Mouse (Mus musculus): ENCODE data around the gene Atp13a1.
A peak's percentile ranks its signal among the peaks of the same experiment; 100 is the strongest.

Atp13a1 gene

DNA sequence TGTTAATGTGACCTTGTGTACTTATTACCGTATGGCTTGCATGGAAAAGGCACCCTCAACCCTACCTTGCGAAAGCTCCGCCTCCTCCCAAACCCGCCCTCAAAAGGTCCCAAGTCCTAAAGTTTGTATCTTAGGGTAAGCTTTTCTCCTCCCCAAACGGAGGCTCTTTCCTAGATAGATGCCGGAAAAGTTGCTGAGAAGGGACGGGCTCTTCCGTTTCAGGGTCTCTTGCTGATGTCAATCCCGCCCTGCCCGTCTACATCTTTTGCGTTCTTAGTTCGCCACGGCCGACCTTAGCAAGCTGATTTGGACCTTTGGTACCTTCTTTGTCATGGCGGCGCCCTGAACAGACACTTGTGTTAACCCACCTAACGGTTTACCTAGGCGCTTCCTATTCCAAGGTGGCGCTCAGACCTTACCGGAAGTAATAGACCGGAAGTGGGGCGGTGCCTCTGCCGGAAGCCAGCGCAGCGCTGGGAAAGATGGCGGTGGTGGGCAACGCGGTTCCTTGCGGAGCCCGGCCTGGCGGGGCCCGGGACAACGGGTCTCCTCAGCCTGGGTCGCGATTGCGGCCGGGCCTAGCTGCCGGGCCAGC is at the start of gene Atp13a1, which contains the start of gene Zfp866:
Atp13a1 (plus strand) TSS at position 391 of the 595 bp plus-strand sequence.
Zfp866 (minus strand) TSS at position 406 of the 595 bp plus-strand sequence.
- peak; percentile 96 for DNase-seq (ENCODE audit: low read depth)

DNA sequence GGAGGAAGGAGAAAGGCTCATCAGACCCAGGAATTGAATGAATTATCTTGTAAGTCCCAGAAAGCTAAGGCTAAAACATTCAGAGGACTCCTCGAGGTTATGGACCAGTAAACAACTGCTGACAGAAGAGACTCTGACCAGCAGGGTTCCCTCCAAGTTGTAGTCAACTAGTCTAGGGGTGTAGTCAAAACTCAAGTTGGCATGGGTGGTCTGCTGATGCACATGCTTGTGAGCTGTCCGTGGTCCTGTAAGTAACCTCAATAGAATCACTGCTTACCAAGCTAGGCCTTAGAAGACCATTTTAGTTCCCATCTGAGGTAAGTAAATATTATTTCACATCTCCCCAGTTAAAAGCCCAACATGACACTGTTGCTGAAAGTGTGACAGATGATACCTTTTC is 49.7 kb upstream of the Atp13a1 start:
- no peak for DNase-seq (ENCODE audit: low read depth)

DNA sequence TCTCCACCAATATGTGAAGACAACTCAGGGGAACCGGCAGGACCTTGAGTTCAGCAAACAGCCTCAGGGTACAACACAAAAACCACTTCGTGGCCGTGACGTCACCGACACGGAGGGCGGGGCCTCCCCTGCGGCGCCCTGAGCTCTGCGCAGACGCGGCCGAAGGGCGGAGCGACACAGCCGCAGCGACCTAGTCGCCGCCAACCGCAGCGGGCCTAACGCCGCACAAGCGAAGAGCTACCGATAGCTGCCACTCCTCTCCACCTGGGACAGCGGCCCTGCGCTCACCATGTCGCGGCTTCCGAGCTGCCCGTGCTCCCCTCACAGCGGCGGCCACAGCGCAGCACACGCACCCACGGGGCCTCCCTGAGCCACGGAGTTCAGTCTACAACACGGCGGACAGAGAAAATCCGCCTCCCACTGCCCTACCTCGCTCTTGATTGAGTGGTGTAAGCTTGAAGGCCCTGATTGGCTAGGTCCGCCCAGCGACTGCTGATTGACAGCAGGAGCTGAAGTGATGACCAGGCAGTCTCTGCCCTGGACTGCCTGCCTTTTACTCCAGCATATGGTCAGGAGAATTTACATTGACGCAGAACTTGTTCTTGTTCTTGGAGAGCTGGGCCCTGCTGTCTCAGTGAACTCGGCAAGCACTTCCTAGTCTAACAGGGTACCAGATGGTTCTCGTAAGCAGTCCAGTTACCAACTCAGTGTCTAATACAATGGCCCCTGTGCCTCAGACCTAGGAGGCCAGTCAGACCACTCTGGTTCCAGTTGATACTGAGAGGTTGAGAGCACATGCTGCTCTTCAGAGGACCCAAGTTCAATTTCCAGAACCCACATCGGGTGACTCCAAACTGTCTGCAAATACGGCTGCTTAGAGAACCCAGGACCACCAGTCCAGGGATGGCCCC is 41.2 kb upstream of the Atp13a1 start, which contains the start of gene Zfp963:
Zfp963 (minus strand) TSS at position 427 of the 911 bp plus-strand sequence.
- DNase-seq (ENCODE audit: low read depth), result peak; percentile 97

DNA sequence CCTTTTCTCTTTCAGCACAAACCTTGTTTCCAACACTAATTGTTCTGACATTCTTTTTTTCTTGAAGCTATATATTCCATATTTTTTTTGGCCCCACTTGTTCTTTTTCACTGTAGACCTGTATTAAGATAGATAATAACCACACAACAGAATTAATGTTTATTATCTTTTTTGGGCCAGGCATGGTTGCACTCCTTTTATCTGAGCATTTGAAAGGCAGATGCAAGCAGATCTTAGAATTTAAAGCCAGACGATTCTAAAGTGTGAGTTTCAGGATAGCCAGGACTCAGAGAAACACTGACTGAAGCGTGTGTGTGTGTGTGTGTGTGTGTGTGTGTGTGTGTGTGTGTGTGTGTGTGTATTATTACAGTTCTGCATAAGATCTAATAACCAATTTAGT is 38.5 kb upstream of the Atp13a1 start:
- DNase-seq (ENCODE audit: low read depth), result no peak

DNA sequence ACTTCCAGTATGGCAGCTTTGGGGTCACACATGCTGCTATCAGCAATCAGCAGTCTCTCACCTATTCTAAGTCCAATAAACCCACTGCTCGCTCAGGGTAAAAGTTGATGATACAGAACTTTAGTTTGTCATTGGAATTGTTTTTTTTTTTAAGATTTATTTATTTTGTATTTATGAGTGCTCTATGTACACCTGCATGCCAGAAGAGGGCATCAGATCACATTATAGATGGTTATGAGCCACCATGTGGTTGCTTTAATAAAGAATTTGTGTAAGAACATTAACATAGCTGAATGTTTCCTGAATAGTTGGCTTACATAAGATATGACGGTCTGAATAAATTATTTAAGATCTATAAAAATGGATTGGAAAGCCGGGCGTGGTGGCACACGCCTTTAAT is 32.6 kb upstream of the Atp13a1 start:
- DNase-seq (ENCODE audit: low read depth), result no peak

DNA sequence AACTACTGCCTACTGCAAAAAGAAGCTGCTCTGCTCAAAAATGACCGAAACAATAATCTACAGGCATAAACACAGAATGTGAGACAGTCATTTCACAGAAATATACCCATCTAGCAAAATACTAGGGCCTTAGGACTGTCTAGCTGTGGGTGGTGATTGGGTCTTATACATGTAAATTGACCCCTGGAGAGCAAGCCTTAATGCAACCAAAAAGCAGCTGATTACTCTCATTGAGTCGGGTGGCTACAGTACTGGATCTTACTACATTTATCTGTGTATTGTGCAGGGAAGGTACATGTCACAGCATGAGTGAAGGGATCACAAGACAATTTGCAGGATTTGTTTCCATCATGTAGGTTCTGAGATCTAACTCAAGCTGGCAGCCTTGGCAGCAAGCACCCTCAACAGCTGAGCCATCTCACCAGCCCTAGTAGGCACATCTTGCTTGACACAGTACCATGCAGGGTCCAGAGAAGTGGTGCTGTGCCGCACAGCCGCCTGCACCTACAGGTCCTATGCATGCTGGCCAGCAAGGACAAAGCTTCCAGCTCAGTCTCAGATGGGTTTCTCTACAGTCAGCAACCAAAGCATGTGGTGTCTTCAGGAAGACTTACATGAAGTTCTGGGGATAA is 29.0 kb upstream of the Atp13a1 start:
- DNase-seq (ENCODE audit: low read depth), result no peak

DNA sequence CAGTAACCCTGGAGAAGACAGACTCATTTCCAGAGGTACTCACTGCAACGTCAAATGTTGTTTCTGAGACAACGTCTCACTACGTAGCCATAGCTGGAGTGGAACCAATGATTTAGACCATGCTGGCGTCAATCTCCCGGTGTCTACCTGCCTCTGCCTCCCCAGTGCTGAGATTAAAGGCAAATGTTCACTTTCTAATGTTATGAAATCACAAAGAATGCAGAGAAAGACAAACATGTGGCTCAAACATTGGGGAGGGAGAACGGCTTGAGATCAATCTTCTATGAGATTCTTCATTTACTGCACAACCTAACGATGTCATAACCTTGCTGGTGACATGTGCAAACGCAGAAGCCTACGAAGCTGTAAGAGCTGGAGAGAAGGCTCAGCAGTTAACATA is 19.7 kb upstream of the Atp13a1 start:
- no peak for DNase-seq (ENCODE audit: low read depth)

DNA sequence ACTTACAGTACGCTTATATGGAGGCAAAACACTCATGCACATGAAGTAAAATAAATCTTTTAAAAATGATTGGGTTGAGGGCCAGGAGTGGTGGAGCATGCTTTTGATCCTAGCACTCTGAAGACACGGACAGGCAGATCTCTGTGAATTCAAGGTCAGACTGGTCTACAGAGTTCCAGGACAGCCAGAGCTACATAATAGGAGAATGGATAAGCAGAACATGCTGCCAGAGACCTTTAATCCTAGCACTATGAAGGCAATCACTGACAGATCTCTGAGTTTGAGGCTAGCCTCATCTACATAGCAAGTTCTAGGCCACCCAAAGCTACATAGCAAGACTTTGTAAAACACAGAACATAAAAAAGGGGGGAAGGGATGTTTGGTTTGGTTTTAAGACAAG is 18.9 kb upstream of the Atp13a1 start:
- no peak for DNase-seq (ENCODE audit: low read depth)

DNA sequence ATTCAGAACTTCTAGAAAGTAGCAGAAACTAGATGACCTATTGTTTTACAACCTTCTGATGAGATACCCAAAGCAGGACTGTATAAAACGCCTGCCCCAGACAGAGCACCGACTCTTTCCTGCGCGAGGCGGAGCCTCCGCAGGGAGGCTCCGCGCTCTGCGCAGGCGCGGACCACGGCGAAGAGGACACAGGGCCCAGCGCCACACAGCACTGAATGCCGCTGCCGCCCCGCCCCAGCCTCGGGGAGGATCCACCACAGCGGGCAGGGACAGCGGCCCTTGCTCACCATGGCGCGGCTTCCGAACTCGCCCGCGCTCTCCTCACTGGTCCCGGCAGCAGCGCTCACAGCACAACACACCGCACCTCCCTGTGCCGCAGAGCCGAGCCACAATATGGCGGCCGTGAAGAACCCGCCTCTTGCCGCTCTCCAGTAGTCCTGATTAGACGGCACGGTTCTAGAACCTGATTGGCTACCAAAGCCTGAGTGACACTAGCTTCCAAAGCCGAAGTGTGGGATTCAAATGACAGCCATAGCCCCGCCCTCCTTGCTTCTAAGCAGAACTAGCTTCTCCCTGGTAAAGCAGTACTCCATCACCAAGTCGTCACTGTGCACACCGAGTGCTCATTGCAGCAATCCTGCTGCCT is 16.3 kb upstream of the Atp13a1 start, which contains the start of gene Gm20422:
Gm20422 (minus strand) TSS at position 384 of the 646 bp plus-strand sequence.
- peak; percentile 97 for DNase-seq (ENCODE audit: low read depth)

DNA sequence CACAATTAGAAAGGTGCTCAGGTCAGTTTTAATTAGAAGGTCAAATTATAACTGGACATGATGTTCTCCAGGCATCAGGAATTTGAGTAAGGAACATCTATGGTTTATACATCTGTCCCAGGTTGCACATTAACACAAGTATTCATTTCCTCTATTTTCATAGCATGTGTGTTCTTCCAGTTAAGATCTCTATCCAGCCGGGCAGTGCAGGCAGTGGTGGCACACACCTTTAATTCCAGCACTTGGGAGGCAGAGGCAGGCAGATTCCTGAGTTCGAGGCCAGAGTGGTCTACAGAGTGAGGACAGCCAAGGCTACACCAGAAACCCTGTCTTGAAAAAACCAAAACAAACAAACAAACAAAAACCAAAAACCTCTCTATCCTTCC is 15.8 kb upstream of the Atp13a1 start:
- no peak for DNase-seq (ENCODE audit: low read depth)

DNA sequence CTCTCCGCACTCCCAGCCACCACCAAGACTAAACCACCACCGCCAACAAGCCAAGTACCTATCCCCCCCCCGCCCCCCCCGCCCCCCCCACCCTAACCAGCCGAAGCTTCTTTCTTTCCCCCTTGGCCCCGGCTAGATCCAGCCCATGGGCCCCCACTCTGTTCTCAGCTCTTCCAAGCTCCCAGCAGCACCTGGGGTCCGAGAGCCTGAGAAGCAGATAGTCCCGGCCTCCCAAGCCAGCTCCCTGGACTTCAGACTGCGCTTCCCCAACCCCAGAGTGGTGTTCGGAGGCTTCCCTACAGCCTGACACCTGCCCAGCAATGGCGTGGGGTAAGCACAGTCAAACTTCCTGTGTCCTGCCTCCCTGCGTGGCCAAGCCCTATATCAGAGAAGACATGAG is 13.9 kb upstream of the Atp13a1 start:
- no peak for DNase-seq (ENCODE audit: low read depth)

DNA sequence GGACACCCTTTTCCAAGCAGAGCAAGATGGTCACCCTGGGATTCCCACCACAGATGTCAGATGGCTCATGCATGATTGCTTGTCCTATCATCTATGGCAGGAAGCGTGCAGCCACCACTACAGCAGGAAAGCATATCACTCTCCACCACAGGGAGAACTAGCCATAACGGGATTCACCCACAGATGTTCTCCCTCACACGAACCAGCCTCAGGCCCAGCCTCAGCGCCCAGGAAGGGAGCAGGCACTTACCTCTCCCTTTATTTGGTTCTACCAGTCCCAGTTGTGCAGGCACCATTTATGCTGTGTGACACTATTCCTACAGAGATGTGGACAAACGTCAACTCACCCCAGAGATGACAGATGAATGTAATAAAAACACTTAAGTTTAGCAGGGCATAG is 1.9 kb upstream of the Atp13a1 start:
- DNase-seq (ENCODE audit: low read depth), result no peak

DNA sequence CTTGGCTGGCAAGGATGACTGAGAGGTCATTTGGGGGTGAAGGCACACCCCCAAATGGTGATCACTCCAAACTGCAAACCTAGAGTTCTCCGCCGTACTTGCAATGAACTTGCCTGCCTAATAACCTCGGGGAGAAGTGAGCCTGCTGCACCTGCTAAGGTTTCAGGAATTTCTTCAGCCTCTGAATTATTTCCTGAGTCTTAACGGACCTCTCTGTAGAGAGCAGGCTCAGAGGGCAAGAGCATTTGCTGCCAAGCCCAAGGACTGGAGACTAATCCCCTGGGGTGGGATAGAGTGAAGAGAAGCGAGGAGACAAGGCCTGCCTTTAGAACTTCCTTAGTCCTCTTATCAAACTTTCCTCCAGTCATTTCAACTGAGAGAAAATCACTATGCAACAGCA is 1.2 kb upstream of the Atp13a1 start:
- DNase-seq (ENCODE audit: low read depth), result no peak

DNA sequence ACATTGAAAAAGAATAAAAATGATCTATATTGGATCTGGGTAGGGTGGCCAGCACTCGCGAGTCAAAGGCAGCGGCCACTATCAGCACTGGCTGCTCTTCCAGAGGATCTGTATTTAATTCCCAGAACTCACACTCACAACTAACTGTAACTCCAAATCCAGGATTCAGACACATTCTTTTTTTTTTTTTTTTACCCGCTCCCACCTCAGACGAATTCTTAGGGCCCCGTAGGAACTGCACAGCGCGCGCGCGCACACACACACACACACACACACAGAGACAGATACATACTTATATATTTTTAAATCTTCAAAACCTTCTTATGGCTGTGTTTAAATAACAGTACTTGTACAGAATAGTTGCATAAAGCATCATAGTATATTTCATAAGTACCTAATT is 599 bp upstream of the Atp13a1 start:
- no peak for DNase-seq (ENCODE audit: low read depth)

DNA sequence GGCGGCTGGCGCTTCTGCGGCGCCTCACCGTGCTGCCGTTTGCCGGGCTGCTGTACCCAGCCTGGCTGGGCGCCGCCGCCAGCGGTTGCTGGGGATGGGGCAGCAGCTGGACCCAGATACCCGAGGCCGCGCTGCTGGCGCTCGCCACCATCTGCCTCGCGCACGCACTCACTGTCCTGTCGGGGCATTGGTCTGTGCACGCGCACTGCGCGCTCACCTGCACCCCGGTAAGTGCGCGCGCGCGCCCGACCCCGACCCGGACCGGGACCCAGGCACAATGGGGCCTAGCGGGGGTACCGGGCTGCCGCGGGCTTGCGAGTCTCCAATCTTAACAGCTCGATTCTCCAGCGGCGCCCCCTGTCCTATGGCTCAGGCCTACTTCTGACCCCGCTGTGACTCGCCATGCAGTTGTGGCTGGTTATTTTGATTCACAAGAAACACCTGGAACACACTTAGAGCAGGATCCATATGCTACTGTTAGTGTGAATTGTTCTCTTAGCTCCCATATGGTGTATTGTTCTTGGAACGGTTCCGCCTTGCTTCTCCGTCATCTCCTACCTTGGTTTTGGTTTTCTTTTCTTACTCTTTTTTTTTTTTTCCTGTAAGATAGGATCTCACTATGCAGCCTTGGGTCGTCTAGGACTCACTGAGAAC is 579 bp downstream of the Atp13a1 start:
- DNase-seq (ENCODE audit: low read depth), result peak; percentile 79

DNA sequence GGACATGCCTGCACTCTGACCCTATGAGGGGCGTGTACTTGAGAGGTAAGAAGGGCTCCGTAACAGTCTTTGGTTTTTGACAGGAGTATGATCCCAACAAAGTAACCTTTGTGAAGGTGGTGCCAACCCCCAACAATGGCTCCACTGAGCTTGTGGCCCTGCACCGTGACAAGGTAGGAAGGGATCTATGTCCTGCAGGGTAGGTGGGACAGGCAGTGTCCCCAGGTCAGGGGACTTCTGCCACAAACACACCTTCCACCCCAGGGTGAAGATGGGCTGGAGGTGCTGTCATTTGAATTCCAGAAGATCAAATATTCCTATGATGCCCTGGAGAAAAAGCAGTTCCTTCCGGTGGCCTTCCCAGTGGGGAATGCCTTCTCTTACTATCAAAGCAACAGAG is 2.7 kb downstream of the Atp13a1 start:
- DNase-seq (ENCODE audit: low read depth), result no peak

DNA sequence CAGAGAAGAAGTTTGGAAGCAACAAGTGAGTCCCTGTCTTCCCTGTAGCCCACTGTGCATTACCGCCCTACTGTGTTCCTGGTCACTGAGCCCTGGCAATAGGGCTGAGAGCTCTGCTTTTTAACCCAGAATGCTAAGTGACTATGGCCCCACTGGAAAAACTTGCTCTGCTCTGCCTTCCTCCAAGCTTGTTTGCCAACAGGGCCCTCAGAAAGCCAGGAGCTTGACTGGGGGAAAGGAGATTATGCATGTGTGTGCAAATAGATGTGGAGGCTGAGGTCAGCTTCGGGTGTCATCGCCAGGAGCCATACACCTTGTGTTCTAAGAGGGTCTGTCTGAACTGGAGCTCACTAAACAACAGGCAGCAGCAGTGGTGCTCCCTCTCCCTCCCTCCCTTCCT is 3.1 kb downstream of the Atp13a1 start:
- DNase-seq (ENCODE audit: low read depth), result no peak

DNA sequence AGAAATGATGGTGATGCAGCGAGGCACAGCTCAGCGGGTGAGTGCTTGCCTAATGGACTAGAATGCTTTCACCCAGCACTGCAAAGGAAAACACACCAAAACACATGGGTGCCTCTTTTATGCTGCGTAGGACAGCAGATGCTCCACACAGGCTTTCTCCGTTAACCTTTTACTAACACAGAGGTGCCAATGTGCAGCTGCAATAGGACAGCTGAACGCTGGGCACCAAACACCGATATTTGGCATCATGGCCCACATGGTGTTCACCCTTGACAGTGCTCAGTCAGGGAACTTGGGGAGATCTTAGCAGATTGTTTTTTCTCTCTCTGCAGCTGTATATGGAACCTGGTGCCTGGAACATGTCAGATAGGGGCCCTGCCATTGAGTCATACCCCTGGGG is 3.9 kb downstream of the Atp13a1 start:
- DNase-seq (ENCODE audit: low read depth), result no peak

DNA sequence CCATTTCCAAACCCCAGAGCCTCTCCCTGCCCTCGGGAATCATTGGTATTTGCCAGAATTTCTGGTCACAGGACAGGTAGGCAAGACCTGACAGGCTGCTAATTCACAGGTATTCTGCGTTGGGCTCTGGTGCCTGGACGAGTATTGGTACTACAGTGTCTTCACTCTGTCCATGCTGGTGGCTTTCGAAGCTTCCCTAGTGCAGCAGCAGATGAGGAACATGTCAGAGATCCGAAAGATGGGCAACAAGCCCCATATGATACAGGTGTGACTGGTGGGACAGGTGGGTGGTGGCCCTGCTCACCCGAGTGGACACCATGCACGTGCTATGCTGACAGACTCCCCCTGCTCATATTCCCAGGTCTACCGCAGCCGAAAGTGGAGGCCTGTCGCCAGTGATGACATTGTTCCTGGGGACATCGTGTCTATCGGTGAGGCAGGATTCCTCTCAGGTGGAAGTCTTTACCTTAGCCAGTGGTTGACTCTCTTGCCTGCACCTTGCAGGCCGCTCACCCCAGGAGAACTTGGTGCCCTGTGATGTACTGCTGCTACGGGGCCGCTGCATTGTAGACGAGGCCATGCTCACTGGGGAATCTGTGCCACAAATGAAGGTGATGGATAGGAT is 5.9 kb downstream of the Atp13a1 start:
- no peak for DNase-seq (ENCODE audit: low read depth)

DNA sequence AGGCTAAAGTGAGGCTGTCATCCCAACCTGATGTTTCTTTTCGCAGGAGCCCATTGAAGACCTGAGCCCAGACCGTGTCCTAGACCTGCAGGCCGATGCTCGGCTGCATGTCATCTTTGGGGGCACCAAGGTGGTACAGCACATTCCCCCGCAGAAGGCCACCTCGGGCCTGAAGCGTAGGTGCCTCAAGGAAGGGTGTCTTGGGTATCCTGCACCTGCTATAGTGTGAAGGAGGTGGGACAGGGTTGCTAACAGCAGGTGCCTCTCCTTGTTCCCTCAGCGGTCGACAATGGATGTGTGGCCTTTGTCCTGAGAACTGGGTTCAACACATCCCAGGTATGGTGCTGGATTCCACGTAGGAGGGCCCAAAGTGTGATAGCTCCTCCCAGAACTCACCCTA is 6.7 kb downstream of the Atp13a1 start:
- DNase-seq (ENCODE audit: low read depth), result no peak

DNA sequence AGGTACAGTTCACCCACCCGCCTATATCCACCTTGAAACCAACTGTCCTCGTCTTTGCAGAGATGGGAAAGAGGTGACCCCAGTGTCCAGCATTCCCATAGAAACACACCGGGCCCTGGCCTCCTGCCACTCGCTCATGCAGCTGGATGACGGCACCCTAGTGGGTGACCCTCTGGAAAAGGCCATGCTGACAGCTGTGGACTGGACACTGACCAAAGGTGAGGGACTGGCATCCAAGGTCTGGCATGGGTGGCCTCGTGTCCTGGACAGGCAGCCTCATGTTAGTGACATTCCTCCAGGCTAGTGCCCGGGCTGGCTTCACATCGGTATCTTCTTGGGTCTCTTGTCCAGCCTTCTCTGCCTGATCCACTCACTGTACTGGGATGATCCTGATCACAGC is 8.3 kb downstream of the Atp13a1 start:
- no peak for DNase-seq (ENCODE audit: low read depth)

Data from induced T-regulatory cell, adult 2 months (primary cell).